Mouse (Mus musculus): ENCODE measurements around the gene Btg1. TPM values are rescaled to one million over a fixed set of nuclear protein-coding genes. Genes with fewer than 3 reads are reported as not detected.

Btg1 gene
- total RNA-seq, 1 experiment from 2014 or later: 44.4 TPM

GRCm38 (mm10) chr10:96656176-96656575 lies 39.4 kb downstream of the Btg1 start:
- ATAC-seq (replicated peaks; ENCODE audit: low read depth, poor library complexity, severe bottlenecking): peak; percentile 59

- ATAC-seq (replicated peaks; ENCODE audit: low read depth, poor library complexity, severe bottlenecking): no peak
Measured at GRCm38 (mm10) chr10:96658906-96659305, 42.1 kb downstream of the Btg1 start.

- no peak for ATAC-seq (replicated peaks; ENCODE audit: low read depth, poor library complexity, severe bottlenecking)
Measured at GRCm38 (mm10) chr10:96660280-96660985, 43.6 kb downstream of the Btg1 start.

- no peak for ATAC-seq (replicated peaks; ENCODE audit: low read depth, poor library complexity, severe bottlenecking)
Measured at GRCm38 (mm10) chr10:96662976-96663375, 46.2 kb downstream of the Btg1 start.

GRCm38 (mm10) chr10:96663739-96664430 lies 47.1 kb downstream of the Btg1 start:
- ATAC-seq (replicated peaks; ENCODE audit: low read depth, poor library complexity, severe bottlenecking): 0 out of 2 replicates have a peak, but pooled peaks have one; percentile 15
